Mouse (Mus musculus) gastrocnemius, adult 8-10 months (tissue): ENCODE results near the gene Rock2. TPM values are rescaled to one million over a fixed set of nuclear protein-coding genes. Genes with fewer than 3 reads are reported as not detected.
"Not testable (repeated sequence)": the region's sequence is repeated elsewhere in the genome, so short reads cannot be mapped to it uniquely, and the experiment has no call there.

Source experiments
- DNase-seq, 2 experiments: peaks; one replicate each; pipeline ENCODE4 v3.0.0; 2022; ENCODE audit warnings: low spot score in 2 of 2
- total RNA-seq, 4 experiments: library from RNA; stranded (reverse); gene quantifications; 2 replicates each; pipeline ENCODE4 v1.2.4; 2022

The Rock2 gene
- total RNA-seq, 4 experiments from 2014 or later, result 76.4 to 106 (median 80.8) TPM

GRCm38 (mm10) chr12:16996886-16997462, 102.3 kb downstream of the Rock2 start:
- DNase-seq, result no peak

- DNase-seq, result no peak
These were observed 104.5 kb downstream of the Rock2 start for GRCm38 (mm10) chr12:16999146-16999545.

GRCm38 (mm10) chr12:16999739-17000497, 105.2 kb downstream of the Rock2 start, which contains the start of gene Pqlc3:
TSS of gene Pqlc3 (minus strand) at chr12:17000408.
- peak; percentile 74 to 79 for DNase-seq

- DNase-seq, result no peak
These were observed 105.9 kb downstream of the Rock2 start for GRCm38 (mm10) chr12:17000628-17001027.

GRCm38 (mm10) chr12:17001211-17001610, 106.5 kb downstream of the Rock2 start:
- DNase-seq, result no peak

GRCm38 (mm10) chr12:17009466-17009865, 114.8 kb downstream of the Rock2 start:
- DNase-seq, result no peak

GRCm38 (mm10) chr12:17011100-17011870, 116.6 kb downstream of the Rock2 start, which contains the start of gene 2410004P03Rik:
TSS of gene 2410004P03Rik (minus strand) at chr12:17011727.
- DNase-seq, result peak; percentile 67 to 74

- no peak for DNase-seq
These were observed 117.6 kb downstream of the Rock2 start for GRCm38 (mm10) chr12:17012067-17012899.

- no peak for DNase-seq
These were observed 121.0 kb downstream of the Rock2 start for GRCm38 (mm10) chr12:17015711-17016110.

GRCm38 (mm10) chr12:17018468-17018867, 123.8 kb downstream of the Rock2 start:
- DNase-seq, result peak in 1 of 2 experiments; percentile 18

GRCm38 (mm10) chr12:17021125-17021524, 126.4 kb downstream of the Rock2 start:
- not testable (repeated sequence) for DNase-seq

GRCm38 (mm10) chr12:17022145-17022544, 127.5 kb downstream of the Rock2 start:
- no peak for DNase-seq

- DNase-seq, result no peak
These were observed 129.9 kb downstream of the Rock2 start for GRCm38 (mm10) chr12:17024554-17025110.

GRCm38 (mm10) chr12:17032694-17033463, 138.2 kb downstream of the Rock2 start:
- DNase-seq, result peak; percentile 21 to 31

GRCm38 (mm10) chr12:17033464-17033841, 138.8 kb downstream of the Rock2 start:
- DNase-seq, result no peak

- DNase-seq, result no peak
These were observed 140.0 kb downstream of the Rock2 start for GRCm38 (mm10) chr12:17034671-17035070.

- no peak for DNase-seq
These were observed 140.4 kb downstream of the Rock2 start for GRCm38 (mm10) chr12:17035128-17035527.

GRCm38 (mm10) chr12:17036532-17036931, 141.8 kb downstream of the Rock2 start:
- no peak for DNase-seq

GRCm38 (mm10) chr12:17037053-17037610, 142.4 kb downstream of the Rock2 start:
- DNase-seq, result no peak
